Mouse (Mus musculus): Measurements from ENCODE around the gene Aga. TPM values are rescaled to one million over a fixed set of nuclear protein-coding genes. Genes with fewer than 3 reads are reported as not detected.
A peak's percentile ranks its signal among the peaks of the same experiment; 100 is the strongest.
"Not testable (repeated sequence)": the region's sequence is repeated elsewhere in the genome, so short reads cannot be mapped to it uniquely, and the experiment has no call there.

Aga gene
- 38.0 and 41.5 TPM in 2 replicates for polyA plus RNA-seq (2015; fragmentation: Nextera tagmentation; extraction: Ambion mirVana)

GRCm38 (mm10) chr8:53511551-53512127, at the start of gene Aga:
Gene Aga (plus strand): TSS chr8:53511727.
- no peaks in the 10 kb centered on the region for H3K27me3 ChIP-seq
- peak; percentile 92 for ATAC-seq (ENCODE audit: insufficient number of reproducible peaks, low FRiP score, low TSS enrichment, low read depth)
- H3K27ac ChIP-seq, result peak within 1 kb of the TSS; percentile 83
- peak within 1 kb of the TSS; percentile 58 for H3K4me3 ChIP-seq
- WGBS, result under 1% methylated on average over 24 of the region's 24 CpGs
- H3K9ac ChIP-seq, result peak within 1 kb of the TSS; percentile 73
- no peaks in the 10 kb centered on the region for H3K9me3 ChIP-seq
- no peaks in the 10 kb centered on the region for H3K4me1 ChIP-seq
- H3K4me2 ChIP-seq, result peak within 1 kb of the TSS; percentile 56
- peaks cover 16% of the 10 kb centered on the region for H3K36me3 ChIP-seq

GRCm38 (mm10) chr8:53489063-53489462, 22.5 kb upstream of the Aga start:
- no peaks in the 10 kb centered on the region for H3K27me3 ChIP-seq
- no peaks in the 10 kb centered on the region for H3K36me3 ChIP-seq
- no peaks in the 10 kb centered on the region for H3K9me3 ChIP-seq
- ATAC-seq (ENCODE audit: insufficient number of reproducible peaks, low FRiP score, low TSS enrichment, low read depth), result no peak
- H3K9ac ChIP-seq, result no peak overlapping the region
- H3K27ac ChIP-seq, result no peak overlapping the region
- whole genome bisulfite sequencing, result 41% methylated on average over 2 of the region's 2 CpGs
- no peaks in the 10 kb centered on the region for H3K4me1 ChIP-seq
- H3K4me3 ChIP-seq, result no peak overlapping the region
- H3K4me2 ChIP-seq, result no peak overlapping the region

GRCm38 (mm10) chr8:53496216-53496615, 15.3 kb upstream of the Aga start:
- Histone ChIP-seq H3K4me2 (no peak overlapping the region), H3K9me3 (no peaks in the 10 kb centered on the region), H3K4me1 (no peaks in the 10 kb centered on the region), H3K27me3 (no peaks in the 10 kb centered on the region), H3K9ac (no peak overlapping the region), H3K27ac (no peak overlapping the region), H3K4me3 (no peak overlapping the region), H3K36me3 (no peaks in the 10 kb centered on the region)
- ATAC-seq (ENCODE audit: insufficient number of reproducible peaks, low FRiP score, low TSS enrichment, low read depth), result no peak
- WGBS, result 86% methylated on average over 1 of the region's 1 CpGs

GRCm38 (mm10) chr8:53496885-53497326, 14.6 kb upstream of the Aga start:
- no peaks in the 10 kb centered on the region for H3K4me1 ChIP-seq
- WGBS, result 62% methylated on average over 3 of the region's 3 CpGs

GRCm38 (mm10) chr8:53538049-53538448, 26.5 kb downstream of the Aga start:
- not testable (repeated sequence) for H3K4me3 ChIP-seq; H3K36me3 ChIP-seq; H3K9ac ChIP-seq; H3K4me2 ChIP-seq; H3K27me3 ChIP-seq; ATAC-seq (ENCODE audit: insufficient number of reproducible peaks, low FRiP score, low TSS enrichment, low read depth); H3K4me1 ChIP-seq; H3K9me3 ChIP-seq; H3K27ac ChIP-seq
- WGBS, result 45% methylated on average over 3 of the region's 3 CpGs

More at GRCm38 (mm10) chr8:53496885-53497326, 14.6 kb upstream of the Aga start:
- Histone ChIP-seq H3K9ac (no peak overlapping the region), H3K9me3 (no peaks in the 10 kb centered on the region), H3K27me3 (no peaks in the 10 kb centered on the region), H3K27ac (no peak overlapping the region), H3K4me2 (no peak overlapping the region), H3K4me3 (no peak overlapping the region), H3K36me3 (no peaks in the 10 kb centered on the region)
- ATAC-seq (ENCODE audit: insufficient number of reproducible peaks, low FRiP score, low TSS enrichment, low read depth), result no peak

- H3K4me1 ChIP-seq, result no peaks in the 10 kb centered on the region
- no peak for ATAC-seq (ENCODE audit: insufficient number of reproducible peaks, low FRiP score, low TSS enrichment, low read depth)
- no peak overlapping the region for H3K27ac ChIP-seq
- H3K4me3 ChIP-seq, result no peak overlapping the region
- H3K9ac ChIP-seq, result no peak overlapping the region
- no peaks in the 10 kb centered on the region for H3K27me3 ChIP-seq
- no peaks in the 10 kb centered on the region for H3K9me3 ChIP-seq
- 85% methylated on average over 2 of the region's 2 CpGs for WGBS
- no peak overlapping the region for H3K4me2 ChIP-seq
- H3K36me3 ChIP-seq, result no peaks in the 10 kb centered on the region
Measured at GRCm38 (mm10) chr8:53539585-53539984, 28.1 kb downstream of the Aga start.

GRCm38 (mm10) chr8:53562441-53563040, 51.0 kb downstream of the Aga start:
- H3K4me1 ChIP-seq, result no peaks in the 10 kb centered on the region
- H3K9ac ChIP-seq, result no peak overlapping the region
- WGBS, result 84% methylated on average over 10 of the region's 10 CpGs
- H3K4me2 ChIP-seq, result no peak overlapping the region
- H3K4me3 ChIP-seq, result no peak overlapping the region
- no peaks in the 10 kb centered on the region for H3K9me3 ChIP-seq
- no peak for ATAC-seq (ENCODE audit: insufficient number of reproducible peaks, low FRiP score, low TSS enrichment, low read depth)
- no peak overlapping the region for H3K27ac ChIP-seq
- no peaks in the 10 kb centered on the region for H3K36me3 ChIP-seq
- H3K27me3 ChIP-seq, result no peaks in the 10 kb centered on the region

GRCm38 (mm10) chr8:53566223-53566622, 54.7 kb downstream of the Aga start:
- H3K4me2 ChIP-seq, result no peak overlapping the region
- H3K9me3 ChIP-seq, result no peaks in the 10 kb centered on the region
- H3K4me1 ChIP-seq, result no peaks in the 10 kb centered on the region
- H3K27me3 ChIP-seq, result no peaks in the 10 kb centered on the region
- H3K27ac ChIP-seq, result no peak overlapping the region
- H3K4me3 ChIP-seq, result no peak overlapping the region
- no peak for ATAC-seq (ENCODE audit: insufficient number of reproducible peaks, low FRiP score, low TSS enrichment, low read depth)
- WGBS, result 61% methylated on average over 6 of the region's 6 CpGs
- H3K36me3 ChIP-seq, result no peaks in the 10 kb centered on the region
- H3K9ac ChIP-seq, result no peak overlapping the region

Other genes starting within 250 kb of the Aga start
- gene Neil3, start 127.3 kb downstream of the Aga start, polyA plus RNA-seq (2015; fragmentation: Nextera tagmentation; extraction: Ambion mirVana), result 23.4 and 24.5 TPM in 2 replicates